Mouse (Mus musculus): Measurements from ENCODE around the gene AI467606. TPM values are rescaled to one million over a fixed set of nuclear protein-coding genes. Genes with fewer than 3 reads are reported as not detected.
"Not testable (repeated sequence)": the region's sequence is repeated elsewhere in the genome, so short reads cannot be mapped to it uniquely, and the experiment has no call there.

AI467606 gene
- 154 and 165 TPM in 2 replicates for polyA plus RNA-seq (2015; fragmentation: Nextera tagmentation; extraction: Ambion mirVana)

DNA sequence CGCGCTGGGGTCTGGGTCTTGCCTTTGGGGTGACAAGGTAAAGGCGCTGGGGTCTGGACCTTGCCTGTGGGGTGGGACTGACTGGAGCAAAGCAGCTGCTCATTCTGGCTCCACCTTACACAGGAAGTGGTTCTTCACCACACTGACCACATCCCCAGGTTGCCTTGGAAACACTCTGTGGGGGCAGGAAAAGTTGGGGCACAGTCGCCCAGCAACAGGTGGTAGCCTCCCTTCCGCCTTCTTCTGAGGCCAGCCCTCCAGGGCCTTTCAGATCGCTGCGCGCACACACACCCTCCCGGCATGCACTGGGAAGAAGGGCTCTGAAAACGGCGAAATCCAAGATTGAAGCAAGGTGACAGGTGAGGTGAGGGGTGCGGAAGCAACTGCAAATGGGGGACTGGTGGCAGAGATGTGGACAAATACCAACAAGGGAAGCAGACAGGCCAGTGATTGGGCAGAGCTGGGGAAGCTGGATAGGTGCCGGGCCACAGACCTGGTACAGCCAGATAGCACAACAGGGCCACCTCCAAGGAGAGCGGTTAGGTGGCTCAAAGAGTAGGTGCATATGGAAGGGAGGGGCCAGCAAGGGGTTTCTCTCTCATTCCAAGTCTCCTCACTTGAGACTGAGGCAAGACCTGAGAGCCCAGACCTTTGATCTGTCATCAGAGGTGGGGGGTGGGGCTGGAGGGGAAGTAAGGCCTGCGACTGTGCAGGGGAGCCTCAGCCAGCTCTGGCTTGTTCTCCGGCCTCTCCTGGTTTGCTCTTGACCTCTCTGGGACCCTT lies at the start of gene AI467606:
TSS of gene AI467606 (plus strand) at position 246 of the 783 bp plus-strand sequence.
- peak; percentile 99 for DNase-seq (ENCODE audit: low spot score)

DNA sequence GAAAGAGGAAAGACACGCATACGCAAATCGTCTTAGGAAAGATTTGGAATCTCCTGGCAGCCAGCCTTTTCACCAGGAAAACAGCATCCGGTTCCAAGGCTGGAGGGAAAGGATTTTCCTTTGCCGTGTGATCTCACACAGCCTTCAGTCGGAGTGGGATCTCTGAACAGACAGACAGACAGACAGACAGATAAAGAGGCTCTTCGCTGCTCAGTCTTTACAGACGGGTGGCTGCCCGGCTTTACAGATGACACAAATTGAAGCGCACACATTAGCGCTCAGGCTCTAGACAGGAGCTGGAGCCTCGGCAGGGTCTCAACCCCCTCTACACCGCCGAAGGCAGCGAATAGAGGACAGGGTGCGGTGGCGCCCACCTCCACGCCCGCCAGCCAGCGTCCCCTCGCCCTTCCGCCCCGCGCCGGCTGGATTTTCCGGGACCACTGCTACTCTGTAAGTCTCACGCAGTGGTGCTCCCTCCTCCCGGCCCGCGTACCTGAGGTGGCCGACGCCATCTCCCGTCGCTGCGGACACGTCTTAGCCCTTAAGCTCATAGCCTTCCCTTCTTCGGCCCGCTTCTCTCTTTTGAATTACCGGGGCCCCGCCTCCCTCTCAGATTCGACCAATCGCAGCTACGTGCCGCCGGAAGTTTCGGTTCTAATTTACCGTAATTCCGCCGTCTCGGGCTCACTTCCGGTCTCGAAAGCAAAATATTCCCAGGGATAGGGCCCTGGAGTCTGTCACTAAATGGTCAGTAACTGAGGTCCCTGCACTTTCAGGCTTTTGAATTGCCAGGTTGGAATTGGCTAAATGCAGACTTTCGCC lies 49.1 kb upstream of the AI467606 start, which contains the start of gene Kif22:
TSS of gene Kif22 (minus strand) at position 621 of the 822 bp plus-strand sequence.
- DNase-seq (ENCODE audit: low spot score), result peak; percentile 87

DNA sequence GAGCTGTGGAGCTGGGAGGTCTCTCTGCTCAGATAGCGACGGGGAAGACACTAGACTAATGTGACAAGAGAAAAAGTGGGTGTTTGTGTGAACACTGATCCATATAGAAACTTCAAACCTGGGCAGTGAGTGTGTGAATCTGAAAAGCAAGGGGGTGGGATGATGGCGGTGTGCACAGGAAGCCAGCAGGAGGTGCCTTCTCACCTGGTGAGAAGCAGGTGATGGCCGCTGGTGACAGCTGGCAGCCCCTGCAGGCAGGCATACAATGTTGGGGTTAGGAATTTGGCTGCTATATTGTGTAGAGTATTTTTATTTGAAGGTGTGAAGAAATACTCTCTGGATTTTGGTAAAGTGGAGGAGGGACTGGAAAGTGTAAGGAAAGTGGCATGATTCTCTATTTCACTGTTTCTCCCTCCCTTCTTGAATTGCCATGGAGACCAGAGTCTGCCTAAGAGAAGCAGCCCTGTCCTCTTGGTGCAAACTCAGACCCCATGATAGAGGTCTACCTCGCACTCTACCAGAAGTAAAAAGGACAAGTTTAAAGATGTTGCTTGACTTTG lies 36.1 kb upstream of the AI467606 start:
- peak; percentile 15 for DNase-seq (ENCODE audit: low spot score)

DNA sequence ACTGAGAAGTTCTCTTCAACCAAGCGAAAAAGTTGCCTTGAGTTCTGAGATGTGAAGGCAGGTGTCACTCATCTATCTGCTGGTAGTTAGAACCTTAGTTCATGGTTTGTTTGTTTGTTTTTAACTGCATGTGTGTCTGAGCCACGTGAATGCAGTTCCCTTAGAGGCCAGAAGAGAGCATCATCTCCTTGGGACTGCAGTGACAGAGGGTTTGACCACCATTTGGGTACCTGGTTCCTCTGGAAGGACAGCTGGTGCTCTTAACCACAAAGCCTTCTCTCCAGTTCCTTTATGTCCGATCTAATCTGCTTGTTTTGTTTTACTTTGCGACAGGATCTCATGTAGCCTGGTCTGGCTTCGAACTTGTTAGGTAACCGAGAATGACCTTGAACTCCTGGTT lies 25.6 kb upstream of the AI467606 start:
- no peak for DNase-seq (ENCODE audit: low spot score)

- no peak for DNase-seq (ENCODE audit: low spot score)
These were observed 24.8 kb upstream of the AI467606 start for GRCm38 (mm10) chr7:127066317-127066716.

GRCm38 (mm10) chr7:127070871-127071413 lies 20.2 kb upstream of the AI467606 start:
- no peak for DNase-seq (ENCODE audit: low spot score)

DNA sequence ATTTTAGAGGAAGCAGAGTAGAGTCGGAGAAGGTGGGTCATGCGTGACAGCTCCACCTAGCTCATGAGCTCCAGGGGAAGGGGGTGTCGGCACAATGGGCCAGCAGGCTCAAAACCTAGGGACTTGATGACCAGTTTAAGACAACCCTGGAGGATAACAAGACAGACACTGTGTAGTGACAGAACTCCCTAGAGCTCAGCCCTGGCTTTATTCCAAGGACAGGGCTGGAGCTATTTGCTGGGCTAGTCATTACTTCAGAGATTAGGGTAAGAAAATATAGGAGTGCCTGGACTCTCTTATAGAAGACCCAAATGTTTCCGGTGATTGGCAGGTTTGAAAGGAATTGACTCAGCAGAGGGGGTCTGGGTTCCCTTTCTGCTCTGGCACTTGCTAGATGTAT lies 17.9 kb upstream of the AI467606 start:
- DNase-seq (ENCODE audit: low spot score), result no peak

DNA sequence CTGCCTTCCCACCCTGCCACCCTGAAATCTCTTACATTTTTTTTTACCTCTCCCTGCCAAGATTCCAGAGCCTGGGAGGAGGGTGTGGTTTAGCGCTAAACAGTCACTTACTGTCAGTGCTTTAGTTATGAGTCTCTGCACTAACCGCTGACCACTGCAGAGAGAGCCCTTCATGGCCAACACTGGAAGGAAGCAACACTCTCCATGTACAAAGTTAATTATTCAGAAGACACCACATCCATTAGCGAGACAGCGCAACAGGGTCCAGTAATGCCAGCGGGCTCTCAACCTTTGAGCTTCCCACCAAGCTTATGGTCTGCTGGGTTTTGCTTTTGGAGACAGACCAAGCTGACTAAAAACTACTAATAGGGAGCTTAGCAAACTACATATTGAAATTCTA lies 15.0 kb upstream of the AI467606 start:
- DNase-seq (ENCODE audit: low spot score), result no peak

GRCm38 (mm10) chr7:127077692-127078091 lies 13.5 kb upstream of the AI467606 start:
- DNase-seq (ENCODE audit: low spot score), result peak; percentile 54

GRCm38 (mm10) chr7:127080045-127080444 lies 11.1 kb upstream of the AI467606 start:
- peak; percentile 26 for DNase-seq (ENCODE audit: low spot score)

DNA sequence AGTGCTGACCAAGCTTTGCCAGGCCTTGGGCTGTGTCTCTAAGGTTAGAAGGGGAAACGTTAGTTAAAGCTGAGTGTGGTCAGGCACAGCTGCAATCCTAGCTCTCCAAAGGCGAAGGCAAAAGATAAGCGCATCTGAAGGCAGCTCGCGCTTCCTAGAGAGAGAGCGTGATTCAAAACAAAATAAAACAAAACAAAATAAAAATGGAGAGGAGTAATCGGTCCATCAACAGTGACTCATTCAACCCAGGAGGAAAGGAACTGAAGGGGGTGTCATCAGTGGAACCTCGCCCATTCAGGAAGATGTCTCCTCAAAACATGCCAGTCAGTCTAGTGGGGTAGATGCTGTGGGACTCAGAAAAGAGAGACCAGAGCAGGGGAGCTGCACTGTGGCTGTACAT lies 8.9 kb upstream of the AI467606 start:
- no peak for DNase-seq (ENCODE audit: low spot score)

- no peak for DNase-seq (ENCODE audit: low spot score)
These were observed 8.2 kb upstream of the AI467606 start for GRCm38 (mm10) chr7:127082995-127083394.

- no peak for DNase-seq (ENCODE audit: low spot score)
These were observed 7.5 kb upstream of the AI467606 start for GRCm38 (mm10) chr7:127083689-127084088.

- no peak for DNase-seq (ENCODE audit: low spot score)
These were observed 6.4 kb upstream of the AI467606 start for GRCm38 (mm10) chr7:127084794-127085193.

DNA sequence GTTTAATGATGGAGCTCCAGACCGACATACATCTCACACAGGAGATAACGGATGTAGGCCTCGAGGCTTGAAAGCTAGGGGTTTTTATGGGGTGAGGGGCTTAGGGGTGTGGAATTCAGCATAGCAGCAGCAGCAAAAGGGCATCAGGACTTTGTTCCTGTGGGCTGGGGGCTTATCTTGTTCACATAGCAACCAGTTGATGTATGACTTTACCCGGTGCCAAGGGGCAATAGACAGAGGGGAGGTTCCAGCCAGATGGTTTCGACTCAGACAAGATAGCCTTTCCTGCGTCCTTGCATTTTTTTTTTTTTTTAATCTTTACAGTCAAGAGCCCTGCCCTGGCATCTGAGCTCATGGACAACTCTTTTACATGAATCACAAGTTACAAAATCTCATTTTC lies 5.4 kb upstream of the AI467606 start:
- not testable (repeated sequence) for DNase-seq (ENCODE audit: low spot score)

DNA sequence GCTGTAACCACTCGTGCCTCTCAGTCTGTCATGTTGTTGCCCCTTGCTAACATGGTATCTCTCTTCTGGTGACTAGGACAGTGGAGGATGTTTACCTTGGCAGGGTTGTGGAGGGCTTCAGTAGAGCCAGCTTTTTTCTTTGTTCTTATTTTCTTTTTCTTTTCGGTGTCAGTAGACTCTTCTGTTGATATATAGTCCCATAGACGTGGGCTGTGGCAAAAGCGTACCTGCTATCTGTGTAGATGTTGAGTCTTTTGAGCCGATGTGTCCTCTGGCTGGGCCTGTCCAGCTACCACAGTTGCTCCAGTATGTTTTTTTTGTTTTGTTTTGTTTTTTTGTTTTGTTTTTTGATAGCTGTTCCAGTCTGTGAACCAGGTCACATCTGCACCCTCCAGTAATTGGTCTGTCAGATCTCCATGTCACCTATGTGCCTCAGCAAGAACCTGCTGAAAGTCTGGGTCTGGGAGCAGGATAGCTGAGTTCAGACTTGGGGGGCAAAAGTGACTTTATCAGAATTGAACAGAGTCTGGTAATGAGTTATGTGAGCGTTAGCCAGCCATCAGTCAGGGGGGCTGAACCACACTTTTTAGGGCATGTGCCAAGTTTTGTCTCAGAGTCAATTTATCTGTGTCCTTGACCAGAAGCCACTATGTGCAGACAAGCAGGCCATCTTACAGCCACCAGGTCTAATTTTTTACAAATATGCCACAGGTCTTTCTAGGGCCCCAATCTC lies 3.7 kb upstream of the AI467606 start, which contains the start of gene Zg16:
TSS of gene Zg16 (minus strand) at position 51 of the 733 bp plus-strand sequence.
- DNase-seq (ENCODE audit: low spot score), result not testable (repeated sequence)

DNA sequence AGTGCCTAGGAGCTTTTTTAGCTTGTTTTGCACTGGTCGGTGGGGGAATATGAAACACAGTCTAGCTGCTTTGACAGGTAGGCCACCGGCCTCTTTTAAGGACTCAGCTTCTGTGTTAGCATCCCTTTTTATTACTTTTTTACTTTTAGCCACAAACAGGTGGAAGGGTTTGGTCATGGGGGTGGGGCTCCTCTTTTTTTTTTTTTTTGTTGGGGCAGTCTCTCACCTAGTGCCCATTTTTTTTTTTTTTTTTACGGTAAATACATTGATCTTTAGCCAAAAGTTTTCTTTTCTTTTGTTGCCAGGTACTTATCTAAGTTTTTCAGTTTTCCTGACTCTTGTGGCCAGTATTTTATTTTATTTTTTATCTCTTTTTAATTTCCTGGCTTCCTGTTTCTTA lies 3.1 kb upstream of the AI467606 start:
- DNase-seq (ENCODE audit: low spot score), result no peak

- peak; percentile 59 for DNase-seq (ENCODE audit: low spot score)
These were observed 2.0 kb upstream of the AI467606 start for GRCm38 (mm10) chr7:127088901-127089845.

Data from thymus, postnatal 0 days (tissue).